Mouse (Mus musculus) intestine, embryonic 14.5 days (tissue): ENCODE data around the gene Lin9. TPM values are rescaled to one million over a fixed set of nuclear protein-coding genes. Genes with fewer than 3 reads are reported as not detected.

Experiments used
- ATAC-seq: fragments of 200-750 bp; cut with Nextera tagmentation; replicated peaks from 2 replicates; pipeline ENCODE4 v1.8.0; 2017; ENCODE audit warnings: low read depth, moderate number of reproducible peaks, moderate TSS enrichment, moderate library complexity; ENCODE audit not compliant: low FRiP score, low TSS enrichment
- DNase-seq: peaks from one replicate; pipeline ENCODE4 v3.0.0-alpha.2; 2018; ENCODE audit warnings: low spot score
- H3K27ac ChIP-seq: fragments of 300-500 bp; sonication (generic); 2 replicates; pipeline ENCODE4 v1.5.1; 2014; ENCODE audit warnings: low read depth, mild to moderate bottlenecking, control low read depth
- H3K27me3 ChIP-seq: fragments of 300-500 bp; sonication (generic); replicated peaks from 2 replicates; pipeline ENCODE4 v1.6.1; 2014; ENCODE audit warnings: low read length, control low read depth; ENCODE audit not compliant: control insufficient read depth, insufficient read depth
- H3K36me3 ChIP-seq: fragments of 300-500 bp; sonication (generic); 2 replicates; pipeline ENCODE4 v1.6.1; 2014; ENCODE audit warnings: low read length, control low read depth; ENCODE audit not compliant: control insufficient read depth, insufficient read depth
- H3K4me1 ChIP-seq: fragments of 300-500 bp; sonication (generic); replicated peaks from 2 replicates; pipeline ENCODE4 v1.6.1; 2014; ENCODE audit warnings: low read length, control low read depth, mixed read lengths; ENCODE audit not compliant: control insufficient read depth, insufficient read depth
- H3K4me2 ChIP-seq: fragments of 300-500 bp; sonication (generic); 2 replicates; pipeline ENCODE4 v1.6.1; 2014; ENCODE audit warnings: low read length
- H3K4me3 ChIP-seq: fragments of 300-500 bp; sonication (generic); 2 replicates; pipeline ENCODE4 v1.5.1; 2014; ENCODE audit warnings: low read depth, low read length, control low read depth, mixed read lengths
- H3K9ac ChIP-seq: fragments of 300-500 bp; sonication (generic); 2 replicates; pipeline ENCODE4 v1.6.1; 2014; ENCODE audit warnings: mild to moderate bottlenecking, low read length
- H3K9me3 ChIP-seq: fragments of 300-500 bp; sonication (generic); 2 replicates; pipeline ENCODE4 v1.6.1; 2016; ENCODE audit warnings: low read length, control low read depth; ENCODE audit not compliant: control insufficient read depth
- WGBS: fragments of 180-500 bp; shearing (Covaris S2); extraction: QIAGEN DNeasy Blood & Tissue Kit; methylation state at CpG from one replicate; pipeline ENCODE4 v1.1.7; 2014; 5-methylcytosine and 5-hydroxymethylcytosine counted together
- polyA plus RNA-seq: library from polyadenylated mRNA; unstranded; fragments of >200 nt; fragmentation: Nextera tagmentation; extraction: Ambion mirVana; gene quantifications from 2 replicates; pipeline ENCODE4 v1.2.1, GENCODE M21; 2014

Gene Lin9
- polyA plus RNA-seq, 1 experiment from 2014 or later = 17.2 TPM

GRCm38 (mm10) chr1:180719483-180719882, 78.5 kb downstream of the Lin9 start:
- Histone ChIP-seq H3K4me3 (no peak overlapping the region), H3K36me3 (no peaks in the 10 kb centered on the region), H3K27me3 (no peaks in the 10 kb centered on the region), H3K27ac (no peak overlapping the region), H3K9me3 (no peaks in the 10 kb centered on the region), H3K9ac (no peak overlapping the region), H3K4me2 (no peak overlapping the region), H3K4me1 (no peaks in the 10 kb centered on the region)
- ATAC-seq (no peak), DNase-seq (no peak)
- 87% methylated on average over 6 of the region's 6 CpGs for WGBS

GRCm38 (mm10) chr1:180719951-180720689, 79.2 kb downstream of the Lin9 start:
- WGBS = 49% methylated on average over 5 of the region's 5 CpGs

GRCm38 (mm10) chr1:180722608-180723007, 81.7 kb downstream of the Lin9 start:
- H3K9ac ChIP-seq = no peak overlapping the region
- WGBS = 60% methylated on average over 1 of the region's 1 CpGs
- no peak overlapping the region for H3K4me2 ChIP-seq
- no peak for ATAC-seq
- no peak overlapping the region for H3K27ac ChIP-seq
- peaks cover 7% of the 10 kb centered on the region for H3K4me1 ChIP-seq
- no peak for DNase-seq
- no peaks in the 10 kb centered on the region for H3K9me3 ChIP-seq
- H3K36me3 ChIP-seq = no peaks in the 10 kb centered on the region
- H3K4me3 ChIP-seq = no peak overlapping the region
- H3K27me3 ChIP-seq = no peaks in the 10 kb centered on the region

More at GRCm38 (mm10) chr1:180719951-180720689, 79.2 kb downstream of the Lin9 start:
- no peaks in the 10 kb centered on the region for H3K9me3 ChIP-seq
- no peak overlapping the region for H3K27ac ChIP-seq
- no peaks in the 10 kb centered on the region for H3K36me3 ChIP-seq
- ATAC-seq (no peak), DNase-seq (peak; percentile 96)
- no peak overlapping the region for H3K9ac ChIP-seq
- H3K4me3 ChIP-seq = no peak overlapping the region
- no peaks in the 10 kb centered on the region for H3K4me1 ChIP-seq
- H3K4me2 ChIP-seq = no peak overlapping the region
- H3K27me3 ChIP-seq = no peaks in the 10 kb centered on the region

DNA sequence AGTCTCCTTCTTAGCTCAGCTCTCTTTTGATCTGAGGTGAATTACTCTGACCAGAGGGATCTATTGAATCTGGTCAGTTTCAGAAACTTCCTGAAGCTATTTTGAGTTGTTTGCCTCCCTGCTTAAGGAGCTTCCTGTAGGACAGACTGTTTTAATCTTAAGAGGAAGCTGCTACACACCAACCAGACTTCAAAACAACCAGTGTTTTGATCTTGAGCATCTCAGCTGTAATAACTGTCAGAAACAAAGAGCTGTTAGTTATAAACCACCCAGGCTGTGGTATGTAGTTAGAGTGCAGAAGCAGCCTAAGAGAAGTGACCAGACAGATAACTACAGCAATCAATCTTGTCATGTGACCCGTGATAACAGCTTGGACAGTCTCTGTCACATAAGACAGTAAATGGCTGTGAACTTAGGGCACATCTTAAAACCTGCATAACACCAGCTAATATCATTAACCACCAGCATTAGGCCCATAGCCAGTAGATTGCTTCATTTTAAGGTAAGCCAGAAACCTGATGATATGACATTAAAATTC, 82.8 kb downstream of the Lin9 start:
- 24% methylated on average over 1 of the region's 1 CpGs for WGBS
- Histone ChIP-seq H3K9me3 (no peaks in the 10 kb centered on the region), H3K4me3 (no peak overlapping the region), H3K9ac (no peak overlapping the region), H3K4me1 (peaks cover 13% of the 10 kb centered on the region), H3K27ac (no peak overlapping the region), H3K36me3 (no peaks in the 10 kb centered on the region), H3K27me3 (no peaks in the 10 kb centered on the region), H3K4me2 (no peak overlapping the region)
- DNase-seq (no peak), ATAC-seq (no peak)

- peaks cover 15% of the 10 kb centered on the region for H3K4me1 ChIP-seq
Observed at GRCm38 (mm10) chr1:180725704-180726179, 84.8 kb downstream of the Lin9 start, which contains the start of gene Acbd3. Gene Acbd3, plus strand, starts transcription at chr1:180726043.

DNA sequence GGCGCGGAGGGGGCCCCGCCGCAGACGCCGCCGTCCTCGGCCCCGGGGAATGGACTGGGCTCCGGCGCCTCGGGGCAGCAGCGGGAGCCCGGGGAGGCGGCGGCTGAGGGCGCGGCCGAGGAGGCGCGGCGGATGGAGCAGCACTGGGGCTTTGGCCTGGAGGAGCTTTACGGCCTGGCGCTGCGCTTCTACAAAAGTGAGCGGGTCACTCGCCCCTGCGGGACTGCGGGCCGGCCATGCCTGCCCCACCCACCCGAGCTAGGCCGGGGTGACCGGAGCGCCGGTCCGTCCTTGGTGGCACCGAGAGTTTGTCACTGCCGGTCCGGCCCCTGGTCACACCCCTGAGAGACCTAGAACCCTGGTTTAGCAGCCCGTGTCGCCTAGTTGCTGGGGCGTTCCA, 85.2 kb downstream of the Lin9 start:
- Histone ChIP-seq H3K36me3 (no peaks in the 10 kb centered on the region), H3K27me3 (no peaks in the 10 kb centered on the region), H3K4me3 (peak overlapping the region; percentile 73), H3K27ac (peak overlapping the region; percentile 85), H3K9ac (peak overlapping the region; percentile 83), H3K4me1 (peaks cover 15% of the 10 kb centered on the region), H3K4me2 (peak overlapping the region; percentile 60), H3K9me3 (no peaks in the 10 kb centered on the region)
- WGBS = under 1% methylated on average over 33 of the region's 42 CpGs
- ATAC-seq (peak; percentile 74), DNase-seq (no peak)

More at GRCm38 (mm10) chr1:180725704-180726179, 84.8 kb downstream of the Lin9 start, which contains the start of gene Acbd3:
- peak within 1 kb of the TSS; percentile 85 for H3K27ac ChIP-seq
- H3K4me2 ChIP-seq = peak within 1 kb of the TSS; percentile 69
- H3K9me3 ChIP-seq = no peaks in the 10 kb centered on the region
- peak within 1 kb of the TSS; percentile 83 for H3K9ac ChIP-seq
- ATAC-seq (peak; percentile 93), DNase-seq (peak; percentile 94)
- H3K27me3 ChIP-seq = no peaks in the 10 kb centered on the region
- under 1% methylated on average over 45 of the region's 52 CpGs for WGBS
- H3K36me3 ChIP-seq = no peaks in the 10 kb centered on the region
- H3K4me3 ChIP-seq = peak within 1 kb of the TSS; percentile 73

DNA sequence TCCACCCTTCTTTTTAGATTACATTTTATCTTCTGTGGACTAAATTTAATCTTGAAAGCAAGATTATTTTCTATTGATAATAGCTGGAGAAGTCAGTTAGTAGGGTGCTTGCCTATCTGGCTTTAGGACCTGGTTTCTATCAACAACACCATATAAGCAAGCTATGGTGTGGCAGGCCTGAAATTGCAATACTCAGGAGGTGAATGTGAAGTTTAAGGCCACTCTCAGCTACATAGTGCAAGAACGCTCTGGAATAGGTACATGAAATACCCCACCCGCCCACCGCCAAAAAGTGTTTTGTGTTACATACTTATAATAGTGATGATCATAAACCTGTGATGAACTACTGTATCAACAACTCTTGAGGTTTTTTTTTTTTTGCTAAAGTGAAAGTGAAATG, 88.3 kb downstream of the Lin9 start:
- H3K9ac ChIP-seq = no peak overlapping the region
- ATAC-seq = no peak
- H3K27me3 ChIP-seq = no peaks in the 10 kb centered on the region
- peaks cover 15% of the 10 kb centered on the region for H3K4me1 ChIP-seq
- 89% methylated on average over 3 of the region's 3 CpGs for WGBS
- H3K27ac ChIP-seq = no peak overlapping the region
- H3K4me3 ChIP-seq = no peak overlapping the region
- H3K36me3 ChIP-seq = peaks cover 6% of the 10 kb centered on the region
- H3K9me3 ChIP-seq = no peaks in the 10 kb centered on the region
- no peak for DNase-seq
- no peak overlapping the region for H3K4me2 ChIP-seq
